Mouse (Mus musculus) embryonic facial prominence, embryonic 11.5 days (tissue): ENCODE data around the gene Entpd1. TPM values are rescaled to one million over a fixed set of nuclear protein-coding genes. Genes with fewer than 3 reads are reported as not detected.

ENCODE experiments used
- ATAC-seq: fragments of 200-750 bp; cut with Nextera tagmentation; replicated peaks from 2 replicates; pipeline ENCODE4 v1.8.0; 2017; ENCODE audit warnings: low read depth; ENCODE audit not compliant: insufficient number of reproducible peaks, low FRiP score, low TSS enrichment
- DNase-seq: peaks from one replicate; pipeline ENCODE4 v3.0.0-alpha.2; 2015; ENCODE audit warnings: low spot score
- H3K27ac ChIP-seq: fragments of 300-500 bp; sonication (generic); replicated peaks from 2 replicates; pipeline ENCODE4 v1.5.1; 2014; ENCODE audit warnings: mild to moderate bottlenecking, low read depth, low read length, control low read depth
- H3K27me3 ChIP-seq: fragments of 300-500 bp; sonication (generic); 2 replicates; pipeline ENCODE4 v1.6.1; 2014; ENCODE audit warnings: mild to moderate bottlenecking, low read length, moderate library complexity, mixed read lengths; ENCODE audit not compliant: control insufficient read depth, insufficient read depth
- H3K36me3 ChIP-seq: fragments of 300-500 bp; sonication (generic); replicated peaks from 2 replicates; pipeline ENCODE4 v1.6.1; 2014; ENCODE audit warnings: low read depth, mild to moderate bottlenecking, low read length, moderate library complexity, mixed read lengths; ENCODE audit not compliant: control insufficient read depth, insufficient read depth
- H3K4me1 ChIP-seq: fragments of 300-500 bp; sonication (generic); 2 replicates; pipeline ENCODE4 v1.6.1; 2014; ENCODE audit warnings: low read length, mixed read lengths; ENCODE audit not compliant: control insufficient read depth, insufficient read depth
- H3K4me2 ChIP-seq: fragments of 300-500 bp; sonication (generic); 2 replicates; pipeline ENCODE4 v1.6.1; 2014; ENCODE audit warnings: low read depth, mild to moderate bottlenecking, control low read depth, low read length, moderate library complexity
- H3K4me3 ChIP-seq: fragments of 300-500 bp; sonication (generic); 2 replicates; pipeline ENCODE4 v1.5.1; 2014; ENCODE audit warnings: low read depth, low read length, control low read depth
- H3K9ac ChIP-seq: fragments of 300-500 bp; sonication (generic); replicated peaks from 2 replicates; pipeline ENCODE4 v1.6.1; 2014; ENCODE audit warnings: mild to moderate bottlenecking, control low read depth, low read length
- H3K9me3 ChIP-seq: fragments of 300-500 bp; sonication (generic); replicated peaks from 2 replicates; pipeline ENCODE4 v1.6.1; 2016; ENCODE audit warnings: mild to moderate bottlenecking, low read length, inconsistent platforms, mixed read lengths; ENCODE audit not compliant: control insufficient read depth
- whole genome bisulfite sequencing: fragments of 180-500 bp; shearing (Covaris S2); extraction: QIAGEN DNeasy Blood & Tissue Kit; methylation state at CpG from one replicate; pipeline ENCODE4 v1.1.7; 2014; 5-methylcytosine and 5-hydroxymethylcytosine counted together
- polyA plus RNA-seq: library from polyadenylated mRNA; unstranded; fragments of >200 nt; fragmentation: Nextera tagmentation; extraction: Ambion mirVana; gene quantifications from 2 replicates; pipeline ENCODE4 v1.2.1, GENCODE M21; 2014

Entpd1 gene
- polyA plus RNA-seq, 1 experiment from 2014 or later: 6.1 TPM

DNA sequence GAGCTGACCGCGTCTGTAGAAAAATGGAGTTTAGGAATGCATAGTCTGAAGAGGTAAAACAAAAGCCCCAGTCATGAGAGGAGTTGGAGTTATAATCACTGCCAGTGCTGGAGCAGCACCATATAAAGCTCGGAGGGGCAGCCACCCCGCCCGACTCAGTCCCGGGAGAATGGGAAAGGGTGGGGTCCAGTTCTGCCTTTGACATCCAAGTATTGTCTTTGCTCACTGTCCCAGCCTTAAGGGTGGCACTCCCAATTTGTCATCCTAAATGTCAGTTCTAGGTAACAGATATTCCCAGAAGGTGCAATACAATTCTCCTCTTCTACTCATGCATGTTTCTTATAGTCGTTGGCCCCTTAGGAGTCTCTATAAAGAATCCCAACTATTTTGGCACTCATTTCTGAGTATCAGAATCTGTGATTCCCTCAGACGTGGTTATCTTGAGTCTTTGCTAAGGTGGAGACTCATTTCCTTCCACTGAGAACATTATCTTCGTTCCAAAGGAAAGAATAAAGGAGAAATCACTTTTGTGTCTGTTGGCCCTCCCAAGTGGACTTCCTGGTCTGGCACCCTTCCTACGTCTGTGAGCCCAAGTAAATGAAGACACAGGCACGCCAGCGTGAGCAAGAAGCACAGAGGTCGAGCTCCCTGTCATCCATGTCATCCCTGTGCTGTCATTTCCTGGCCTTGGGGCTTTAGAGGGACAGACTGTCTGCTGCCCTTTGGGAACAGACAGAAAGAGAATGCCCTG, 86.1 kb downstream of the Entpd1 start:
- no peak overlapping the region for H3K4me2 ChIP-seq
- no peaks in the 10 kb centered on the region for H3K36me3 ChIP-seq
- no peak overlapping the region for H3K27ac ChIP-seq
- no peaks in the 10 kb centered on the region for H3K27me3 ChIP-seq
- H3K4me1 ChIP-seq: no peaks in the 10 kb centered on the region
- DNase-seq (no peak), ATAC-seq (no peak)
- no peaks in the 10 kb centered on the region for H3K9me3 ChIP-seq
- 60% methylated on average over 13 of the region's 13 CpGs for WGBS
- H3K9ac ChIP-seq: no peak overlapping the region
- H3K4me3 ChIP-seq: no peak overlapping the region

DNA sequence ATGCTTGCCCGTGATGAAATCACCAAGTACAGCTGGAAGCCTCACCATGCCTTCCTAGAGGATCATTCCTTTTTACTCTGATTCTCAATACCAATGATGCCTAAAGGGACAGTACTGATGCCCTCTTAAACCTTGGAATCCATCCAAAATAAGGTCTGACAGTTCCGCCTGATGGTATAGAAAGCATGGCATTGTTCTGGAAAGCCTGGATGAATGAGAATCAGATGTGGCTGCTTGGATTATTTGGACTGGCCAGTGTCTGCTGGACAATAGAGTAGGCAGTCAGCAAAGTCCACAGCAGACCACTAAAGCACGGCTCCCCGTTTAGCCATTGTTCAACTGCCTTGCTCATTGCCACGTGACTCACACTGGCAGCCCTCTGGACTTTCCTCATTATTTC, 87.7 kb downstream of the Entpd1 start:
- Histone ChIP-seq H3K9me3 (no peaks in the 10 kb centered on the region), H3K4me2 (no peak overlapping the region), H3K27ac (no peak overlapping the region), H3K36me3 (no peaks in the 10 kb centered on the region), H3K4me3 (no peak overlapping the region), H3K4me1 (no peaks in the 10 kb centered on the region), H3K27me3 (no peaks in the 10 kb centered on the region), H3K9ac (no peak overlapping the region)
- DNase-seq (no peak), ATAC-seq (no peak)
- WGBS: 57% methylated on average over 5 of the region's 5 CpGs

DNA sequence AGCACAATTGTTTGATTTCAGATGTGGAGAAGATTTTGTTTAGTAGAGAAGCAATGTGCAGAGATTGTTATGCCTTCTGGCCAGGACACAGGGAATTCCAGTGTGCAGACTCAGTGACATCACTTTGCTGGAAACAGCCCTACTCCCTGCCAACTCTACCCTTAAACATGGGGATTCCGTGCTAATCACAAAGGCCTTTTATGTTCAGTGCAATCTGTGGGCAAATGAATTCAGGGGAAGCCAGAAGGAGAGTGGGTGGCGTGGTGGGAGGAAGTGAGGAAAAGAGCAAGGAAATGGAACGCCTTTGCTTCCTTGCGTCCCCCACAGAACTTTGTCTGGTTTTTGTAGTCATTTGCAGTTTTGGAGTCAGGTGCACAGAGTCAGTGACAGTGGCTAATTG, 90.2 kb downstream of the Entpd1 start:
- ATAC-seq (no peak), DNase-seq (no peak)
- Histone ChIP-seq H3K27ac (no peak overlapping the region), H3K4me1 (no peaks in the 10 kb centered on the region), H3K9ac (no peak overlapping the region), H3K4me2 (no peak overlapping the region), H3K4me3 (no peak overlapping the region), H3K9me3 (no peaks in the 10 kb centered on the region), H3K27me3 (no peaks in the 10 kb centered on the region), H3K36me3 (no peaks in the 10 kb centered on the region)
- 54% methylated on average over 4 of the region's 4 CpGs for WGBS

DNA sequence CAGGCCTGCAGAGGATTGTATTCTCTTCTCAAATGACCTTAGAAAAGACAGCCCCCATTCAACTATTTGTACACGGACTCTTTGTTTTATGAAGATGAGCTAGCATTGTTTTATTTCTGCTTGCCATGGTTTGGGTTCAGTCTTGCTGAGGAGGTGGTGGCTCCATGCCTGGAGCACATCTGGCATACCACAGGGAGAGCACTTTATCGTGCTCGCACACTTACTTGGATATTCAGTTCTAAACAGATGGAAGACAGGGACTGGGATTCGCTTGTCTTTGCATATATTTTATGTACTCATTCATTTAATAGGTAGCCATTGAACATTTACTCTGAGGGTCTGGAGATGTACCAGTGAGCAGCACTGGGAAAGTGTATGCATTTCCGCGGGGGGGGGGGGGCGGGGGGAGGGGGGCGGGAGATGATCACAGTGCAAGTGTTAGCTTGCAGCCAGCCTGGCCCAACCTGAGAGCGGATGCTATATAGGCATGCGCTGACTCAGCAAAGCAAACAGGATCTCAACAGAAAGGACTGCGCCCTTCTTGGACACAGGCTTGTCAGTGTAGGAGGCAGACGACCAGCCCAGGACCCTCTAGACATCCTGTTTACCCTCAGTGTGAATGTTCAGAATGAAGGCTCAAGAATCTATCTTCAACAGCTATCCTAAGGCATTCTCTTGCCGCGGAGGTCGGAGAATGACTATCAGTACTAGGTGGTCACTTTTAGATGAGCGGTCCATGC, 100.9 kb downstream of the Entpd1 start:
- no peak overlapping the region for H3K9ac ChIP-seq
- H3K27me3 ChIP-seq: no peaks in the 10 kb centered on the region
- ATAC-seq: no peak
- no peak overlapping the region for H3K4me3 ChIP-seq
- H3K36me3 ChIP-seq: no peaks in the 10 kb centered on the region
- no peak overlapping the region for H3K4me2 ChIP-seq
- 85% methylated on average over 15 of the region's 16 CpGs for WGBS
- no peaks in the 10 kb centered on the region for H3K4me1 ChIP-seq
- H3K9me3 ChIP-seq: no peaks in the 10 kb centered on the region
- DNase-seq: no peak
- H3K27ac ChIP-seq: no peak overlapping the region

DNA sequence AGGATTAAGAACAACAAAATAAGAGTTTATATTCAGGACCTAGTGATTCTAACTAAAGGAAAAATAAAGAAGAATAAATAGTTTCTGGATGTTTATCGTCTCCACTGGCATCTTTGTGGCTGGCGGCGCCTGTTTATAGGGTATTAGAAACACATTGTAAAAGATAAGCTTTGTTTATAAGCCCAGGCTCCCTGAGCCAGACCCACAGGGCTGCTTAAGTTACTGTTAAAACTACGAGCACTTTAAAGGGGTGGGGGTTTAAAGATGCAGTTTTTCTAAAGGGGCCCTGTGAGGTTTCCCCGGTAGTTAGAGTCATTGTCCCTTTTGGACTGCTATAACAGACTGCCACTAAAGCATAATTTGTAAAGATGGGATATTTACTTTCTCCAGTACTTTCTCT, 102.5 kb downstream of the Entpd1 start:
- H3K9ac ChIP-seq: no peak overlapping the region
- no peaks in the 10 kb centered on the region for H3K9me3 ChIP-seq
- H3K4me1 ChIP-seq: no peaks in the 10 kb centered on the region
- H3K27ac ChIP-seq: no peak overlapping the region
- ATAC-seq: no peak
- WGBS: 75% methylated on average over 5 of the region's 5 CpGs
- no peaks in the 10 kb centered on the region for H3K27me3 ChIP-seq
- no peaks in the 10 kb centered on the region for H3K36me3 ChIP-seq
- no peak overlapping the region for H3K4me2 ChIP-seq
- H3K4me3 ChIP-seq: no peak overlapping the region
- DNase-seq: no peak

DNA sequence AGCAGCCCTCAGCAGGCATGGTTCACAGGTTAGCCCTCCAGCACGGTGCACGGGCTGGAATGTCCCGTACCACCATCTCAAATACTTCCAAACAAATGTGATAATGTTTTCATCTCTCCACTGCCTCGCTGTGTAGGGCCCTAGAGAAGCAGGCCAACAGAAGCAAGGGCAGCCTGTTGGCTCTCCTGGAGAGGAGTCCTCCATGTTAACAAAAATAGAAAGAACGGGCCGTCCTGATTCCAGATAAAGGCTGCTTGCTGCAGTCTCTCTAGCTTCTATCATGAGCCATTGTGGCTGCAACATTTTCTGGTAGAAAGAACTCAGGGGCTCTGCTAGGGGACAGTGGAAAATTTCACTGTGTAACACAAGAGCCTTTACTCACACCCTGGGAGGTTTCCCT, 104.8 kb downstream of the Entpd1 start:
- H3K9me3 ChIP-seq: no peaks in the 10 kb centered on the region
- no peaks in the 10 kb centered on the region for H3K36me3 ChIP-seq
- WGBS: 88% methylated on average over 6 of the region's 6 CpGs
- no peak overlapping the region for H3K9ac ChIP-seq
- no peaks in the 10 kb centered on the region for H3K27me3 ChIP-seq
- ATAC-seq: no peak
- no peak overlapping the region for H3K27ac ChIP-seq
- DNase-seq: no peak
- no peak overlapping the region for H3K4me3 ChIP-seq
- no peak overlapping the region for H3K4me2 ChIP-seq
- H3K4me1 ChIP-seq: no peaks in the 10 kb centered on the region

DNA sequence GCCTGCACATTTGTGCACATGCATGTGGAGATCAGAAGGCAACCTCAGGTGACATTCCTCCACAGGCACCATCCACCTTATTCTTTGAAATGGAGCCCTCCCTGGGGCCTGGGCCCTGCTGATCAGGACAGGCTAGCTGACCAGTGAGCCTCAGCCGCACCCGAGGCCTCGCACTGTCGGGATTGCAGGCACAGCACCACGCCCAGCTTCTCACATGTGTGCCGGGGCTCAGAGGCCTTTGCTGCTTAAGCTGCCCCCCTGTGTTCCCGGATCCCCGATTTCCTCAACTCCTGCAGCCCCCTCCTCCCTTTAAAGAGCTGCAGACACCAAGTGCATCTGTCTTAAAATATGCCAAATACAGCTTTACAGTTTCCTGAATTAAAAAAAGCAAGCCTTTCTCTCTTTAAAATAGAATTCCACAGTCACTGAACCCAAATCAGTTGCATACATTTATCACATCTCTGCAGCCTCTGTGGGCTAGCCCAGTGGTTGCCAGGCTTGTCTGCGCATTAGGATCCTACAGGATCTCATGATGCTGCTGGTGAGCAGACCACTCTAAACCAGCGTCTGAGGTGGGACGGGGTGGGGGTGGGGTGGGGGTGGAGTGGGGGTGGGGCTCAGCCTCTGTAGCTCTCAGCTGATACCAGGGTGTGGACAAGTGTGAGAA, 107.4 kb downstream of the Entpd1 start:
- Histone ChIP-seq H3K9ac (no peak overlapping the region), H3K4me1 (no peaks in the 10 kb centered on the region), H3K27ac (no peak overlapping the region), H3K27me3 (no peaks in the 10 kb centered on the region), H3K9me3 (no peaks in the 10 kb centered on the region), H3K36me3 (no peaks in the 10 kb centered on the region), H3K4me2 (no peak overlapping the region), H3K4me3 (no peak overlapping the region)
- WGBS: 63% methylated on average over 11 of the region's 11 CpGs
- no peak for DNase-seq
- no peak for ATAC-seq

DNA sequence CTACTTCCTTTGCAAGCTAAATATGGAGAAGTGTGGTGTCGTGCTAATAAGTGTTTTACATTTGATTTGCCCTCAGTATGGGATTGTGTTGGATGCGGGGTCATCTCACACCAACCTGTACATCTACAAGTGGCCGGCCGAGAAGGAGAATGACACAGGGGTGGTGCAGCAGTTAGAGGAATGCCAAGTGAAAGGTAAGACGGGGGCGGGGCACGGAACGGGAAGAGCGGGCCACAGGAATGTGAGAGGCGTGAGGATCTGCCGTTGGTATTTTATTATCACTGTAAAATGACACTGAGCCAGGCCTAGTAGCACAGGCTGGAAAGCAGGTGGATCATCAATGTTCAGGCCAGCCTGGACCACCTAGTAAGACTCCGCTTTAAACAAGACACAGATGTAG, 108.2 kb downstream of the Entpd1 start:
- ATAC-seq (no peak), DNase-seq (no peak)
- Histone ChIP-seq H3K4me3 (no peak overlapping the region), H3K4me2 (no peak overlapping the region), H3K27me3 (no peaks in the 10 kb centered on the region), H3K4me1 (no peaks in the 10 kb centered on the region), H3K9me3 (no peaks in the 10 kb centered on the region), H3K9ac (no peak overlapping the region), H3K27ac (no peak overlapping the region), H3K36me3 (no peaks in the 10 kb centered on the region)
- WGBS: 79% methylated on average over 12 of the region's 12 CpGs
